Mouse (Mus musculus): ENCODE measurements around the gene Cbfa2t3. TPM values are rescaled to one million over a fixed set of nuclear protein-coding genes. Genes with fewer than 3 reads are reported as not detected.
"Not testable (repeated sequence)": the region's sequence is repeated elsewhere in the genome, so short reads cannot be mapped to it uniquely, and the experiment has no call there.

Gene Cbfa2t3
- polyA plus RNA-seq, 1 experiment from 2014 or later = 4.4 TPM

DNA sequence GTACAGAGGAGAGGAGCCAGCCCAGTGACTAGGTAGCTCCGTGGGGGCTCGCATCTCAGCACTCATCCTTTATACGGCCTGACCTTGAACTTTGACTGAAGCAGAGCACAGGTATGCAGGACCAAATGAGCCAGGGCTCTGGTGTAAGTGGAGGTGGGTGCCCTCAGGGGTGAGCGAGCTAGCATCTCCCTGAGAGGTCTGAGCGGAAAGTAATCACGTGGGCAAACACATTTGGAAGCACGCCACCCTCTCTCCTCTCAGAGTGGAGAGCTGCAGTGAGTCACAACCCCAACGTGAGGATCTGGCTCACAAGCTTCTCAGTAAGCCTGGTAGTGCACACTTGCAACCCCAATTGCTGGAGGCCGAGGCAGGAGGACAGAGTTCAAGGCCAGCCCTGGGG is 56.8 kb downstream of the Cbfa2t3 start:
- Histone ChIP-seq H3K27ac (no peak overlapping the region), H3K27me3 (no peaks in the 10 kb centered on the region), H3K4me3 (no peak overlapping the region), H3K9ac (no peak overlapping the region), H3K9me3 (no peaks in the 10 kb centered on the region), H3K4me1 (peaks cover 27% of the 10 kb centered on the region), H3K4me2 (replicated peaks) (no peak overlapping the region), H3K36me3 (no peaks in the 10 kb centered on the region; the same call in 1 of the 2 replicates)
- WGBS = 64% methylated on average over 9 of the region's 9 CpGs
- no peak for ATAC-seq (ENCODE audit: insufficient number of reproducible peaks, insufficient read depth, low FRiP score, low TSS enrichment)

DNA sequence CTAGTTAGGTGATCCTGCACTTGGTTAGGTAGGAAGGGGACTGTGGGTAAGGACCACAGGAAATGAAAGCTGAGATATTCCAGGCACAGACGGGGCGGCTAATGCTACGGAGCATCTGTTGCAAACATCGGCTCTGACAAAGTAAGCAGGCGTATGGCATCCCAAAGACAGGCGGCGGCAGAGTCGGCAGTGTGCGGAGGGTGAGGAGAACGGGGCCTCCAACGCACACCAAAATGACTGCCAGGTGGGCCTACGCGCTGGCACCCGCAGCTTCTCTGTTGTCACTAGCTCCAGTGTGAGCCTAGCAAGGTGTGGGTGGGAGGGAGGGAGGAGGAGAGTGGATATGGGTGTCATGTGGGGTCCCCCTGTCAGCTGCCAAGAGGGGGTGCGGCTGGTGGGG is 57.5 kb downstream of the Cbfa2t3 start:
- no peak overlapping the region for H3K9ac ChIP-seq
- H3K4me1 ChIP-seq = peaks cover 31% of the 10 kb centered on the region
- H3K36me3 ChIP-seq = no peaks in the 10 kb centered on the region; the same call in 1 of the 2 replicates
- H3K4me2 ChIP-seq (replicated peaks) = no peak overlapping the region
- H3K27me3 ChIP-seq = no peaks in the 10 kb centered on the region
- H3K27ac ChIP-seq = no peak overlapping the region
- no peak overlapping the region for H3K4me3 ChIP-seq
- no peak for ATAC-seq (ENCODE audit: insufficient number of reproducible peaks, insufficient read depth, low FRiP score, low TSS enrichment)
- WGBS = 62% methylated on average over 15 of the region's 15 CpGs
- H3K9me3 ChIP-seq = no peaks in the 10 kb centered on the region

DNA sequence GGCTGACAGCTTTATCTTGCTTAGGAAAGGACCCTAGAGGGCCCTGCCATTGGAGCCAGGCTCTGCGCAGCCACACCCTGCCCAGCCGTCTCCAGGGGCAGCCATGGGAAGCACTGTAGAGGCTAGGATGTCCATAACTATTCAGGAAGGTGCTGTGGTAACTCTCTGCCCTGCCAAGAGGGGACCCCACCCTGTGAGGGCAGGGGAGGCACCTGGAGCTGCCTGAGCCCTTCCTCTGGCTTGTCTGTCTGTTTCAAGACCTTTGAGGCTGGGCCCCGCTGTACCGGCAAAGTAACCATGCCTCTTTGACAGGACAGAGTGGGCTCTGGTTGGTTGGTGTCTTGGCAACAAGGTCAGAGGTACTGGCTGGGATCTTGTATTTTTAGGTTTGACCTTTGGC is 58.1 kb downstream of the Cbfa2t3 start:
- peaks cover 37% of the 10 kb centered on the region for H3K4me1 ChIP-seq
- no peaks in the 10 kb centered on the region for H3K27me3 ChIP-seq
- WGBS = 80% methylated on average over 4 of the region's 4 CpGs
- no peak for ATAC-seq (ENCODE audit: insufficient number of reproducible peaks, insufficient read depth, low FRiP score, low TSS enrichment)
- no peak overlapping the region for H3K27ac ChIP-seq
- H3K4me2 ChIP-seq (replicated peaks) = no peak overlapping the region
- H3K9me3 ChIP-seq = no peaks in the 10 kb centered on the region
- H3K9ac ChIP-seq = no peak overlapping the region
- no peaks in the 10 kb centered on the region; the same call in 1 of the 2 replicates for H3K36me3 ChIP-seq
- no peak overlapping the region for H3K4me3 ChIP-seq

DNA sequence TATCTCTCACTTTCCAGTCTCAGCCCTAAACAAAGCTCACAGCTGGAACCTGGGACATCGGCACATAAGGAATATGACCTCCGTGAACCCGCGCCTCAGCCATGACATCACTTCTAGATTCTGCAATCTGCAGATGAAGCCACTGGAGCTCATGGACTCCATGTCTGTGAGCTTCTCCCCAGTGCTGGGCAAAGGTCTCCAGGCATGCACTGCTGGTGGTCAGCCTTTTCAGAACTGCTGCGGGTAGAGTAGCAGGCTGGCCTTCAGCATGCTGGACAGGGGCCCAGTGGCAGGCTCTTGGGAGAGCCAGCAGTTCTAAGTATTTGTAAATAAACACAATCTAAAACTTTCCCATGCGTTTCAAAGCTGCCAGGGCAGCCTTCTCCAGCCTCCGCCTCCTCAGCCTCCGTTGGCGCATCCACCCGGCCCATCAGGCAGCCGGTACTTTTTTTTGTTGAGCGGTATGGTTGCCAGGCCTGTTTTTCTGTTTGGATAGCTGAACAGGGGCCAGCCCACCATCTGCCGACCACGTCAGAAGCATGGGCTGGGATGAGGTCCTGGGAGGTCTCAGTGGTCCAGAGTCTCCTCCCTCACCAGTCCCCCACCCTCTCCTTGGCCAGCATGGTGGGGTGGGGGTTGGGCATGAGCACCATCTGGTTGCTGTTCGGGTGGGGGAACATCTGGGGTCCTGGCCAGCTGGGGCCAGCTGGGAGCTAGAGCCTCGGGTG is 59.2 kb downstream of the Cbfa2t3 start:
- H3K27me3 ChIP-seq = no peaks in the 10 kb centered on the region
- H3K36me3 ChIP-seq = no peaks in the 10 kb centered on the region; the same call in 1 of the 2 replicates
- peak overlapping the region; percentile 21 for H3K4me2 ChIP-seq (replicated peaks)
- no peak for ATAC-seq (ENCODE audit: insufficient number of reproducible peaks, insufficient read depth, low FRiP score, low TSS enrichment)
- H3K9me3 ChIP-seq = no peaks in the 10 kb centered on the region
- 23% methylated on average over 16 of the region's 16 CpGs for WGBS
- peak overlapping the region; percentile 67 for H3K27ac ChIP-seq
- H3K4me1 ChIP-seq = peaks cover 38% of the 10 kb centered on the region
- no peak overlapping the region for H3K4me3 ChIP-seq
- no peak overlapping the region for H3K9ac ChIP-seq

DNA sequence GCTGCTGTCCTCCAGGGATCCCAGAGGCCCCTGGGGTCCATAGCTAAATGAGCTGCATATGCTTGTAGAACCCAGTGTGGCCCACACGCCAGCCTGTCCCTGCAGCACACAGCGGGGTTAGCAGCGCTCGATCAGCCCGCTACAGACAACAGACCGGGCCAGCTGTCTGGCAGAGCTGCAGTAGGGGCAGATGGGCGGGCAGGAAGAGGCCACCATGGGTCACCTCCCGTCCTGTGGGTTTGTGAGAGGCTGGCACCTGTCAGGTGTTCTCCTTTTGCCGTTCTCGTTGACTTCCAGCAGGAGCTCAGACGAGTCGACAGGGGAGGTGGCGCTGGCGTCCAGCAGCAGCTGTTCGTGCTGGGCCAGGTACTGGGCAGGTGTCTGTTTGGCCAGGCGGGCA is 60.3 kb downstream of the Cbfa2t3 start:
- Histone ChIP-seq H3K9ac (no peak overlapping the region), H3K9me3 (no peaks in the 10 kb centered on the region), H3K36me3 (no peaks in the 10 kb centered on the region; the same call in 1 of the 2 replicates), H3K27me3 (no peaks in the 10 kb centered on the region), H3K4me1 (peaks cover 38% of the 10 kb centered on the region), H3K4me2 (replicated peaks) (no peak overlapping the region), H3K4me3 (no peak overlapping the region), H3K27ac (no peak overlapping the region)
- WGBS = 68% methylated on average over 16 of the region's 16 CpGs
- ATAC-seq (ENCODE audit: insufficient number of reproducible peaks, insufficient read depth, low FRiP score, low TSS enrichment) = no peak

DNA sequence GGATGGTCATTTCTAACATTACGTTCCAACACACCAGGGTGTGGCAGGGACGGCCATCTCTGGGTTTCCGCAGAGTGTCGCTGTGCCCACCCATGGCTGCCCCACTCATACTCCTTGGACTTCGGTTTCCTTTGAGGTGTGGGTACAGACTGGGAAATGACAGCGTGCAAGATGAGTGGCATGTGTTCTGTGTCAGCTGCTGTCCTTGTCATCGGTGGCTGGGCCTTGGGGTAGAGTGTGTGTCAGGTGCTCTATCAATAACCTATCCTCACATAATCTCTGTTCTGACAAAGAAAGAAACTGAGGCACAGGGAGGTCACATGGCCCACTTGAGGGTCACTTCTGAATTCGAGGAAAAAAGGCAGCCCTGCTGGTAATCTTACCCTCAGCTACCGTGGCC is 61.7 kb downstream of the Cbfa2t3 start:
- no peak overlapping the region for H3K27ac ChIP-seq
- WGBS = 87% methylated on average over 9 of the region's 9 CpGs
- H3K27me3 ChIP-seq = no peaks in the 10 kb centered on the region
- ATAC-seq (ENCODE audit: insufficient number of reproducible peaks, insufficient read depth, low FRiP score, low TSS enrichment) = no peak
- H3K4me2 ChIP-seq (replicated peaks) = no peak overlapping the region
- no peak overlapping the region for H3K4me3 ChIP-seq
- H3K36me3 ChIP-seq = no peaks in the 10 kb centered on the region
- H3K4me1 ChIP-seq = peaks cover 38% of the 10 kb centered on the region
- H3K9ac ChIP-seq = no peak overlapping the region
- no peaks in the 10 kb centered on the region for H3K9me3 ChIP-seq

DNA sequence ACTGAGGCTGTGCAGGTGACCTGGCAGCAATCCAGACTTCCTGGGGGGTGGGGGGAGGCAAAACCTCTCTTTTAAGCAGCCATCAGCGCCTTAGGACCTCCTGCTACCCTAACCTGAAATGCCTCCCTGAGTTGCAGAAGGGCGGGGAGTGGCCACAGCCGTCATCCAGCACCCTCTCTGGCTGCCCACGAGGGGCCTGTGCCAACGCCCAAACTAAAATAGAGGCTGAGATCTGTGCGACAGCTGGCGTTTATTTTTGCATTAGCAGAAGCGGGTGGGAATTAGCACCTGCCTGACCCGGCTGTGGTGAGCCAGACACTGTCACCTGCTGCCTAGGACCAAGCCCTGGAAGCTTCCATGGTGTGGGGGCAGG is 62.1 kb downstream of the Cbfa2t3 start:
- 61% methylated on average over 9 of the region's 9 CpGs for WGBS
- peaks cover 36% of the 10 kb centered on the region for H3K4me1 ChIP-seq
- no peak overlapping the region for H3K4me2 ChIP-seq (replicated peaks)
- H3K27me3 ChIP-seq = no peaks in the 10 kb centered on the region
- no peak for ATAC-seq (ENCODE audit: insufficient number of reproducible peaks, insufficient read depth, low FRiP score, low TSS enrichment)
- no peaks in the 10 kb centered on the region for H3K9me3 ChIP-seq
- no peaks in the 10 kb centered on the region for H3K36me3 ChIP-seq
- no peak overlapping the region for H3K27ac ChIP-seq
- H3K9ac ChIP-seq = no peak overlapping the region
- no peak overlapping the region for H3K4me3 ChIP-seq

DNA sequence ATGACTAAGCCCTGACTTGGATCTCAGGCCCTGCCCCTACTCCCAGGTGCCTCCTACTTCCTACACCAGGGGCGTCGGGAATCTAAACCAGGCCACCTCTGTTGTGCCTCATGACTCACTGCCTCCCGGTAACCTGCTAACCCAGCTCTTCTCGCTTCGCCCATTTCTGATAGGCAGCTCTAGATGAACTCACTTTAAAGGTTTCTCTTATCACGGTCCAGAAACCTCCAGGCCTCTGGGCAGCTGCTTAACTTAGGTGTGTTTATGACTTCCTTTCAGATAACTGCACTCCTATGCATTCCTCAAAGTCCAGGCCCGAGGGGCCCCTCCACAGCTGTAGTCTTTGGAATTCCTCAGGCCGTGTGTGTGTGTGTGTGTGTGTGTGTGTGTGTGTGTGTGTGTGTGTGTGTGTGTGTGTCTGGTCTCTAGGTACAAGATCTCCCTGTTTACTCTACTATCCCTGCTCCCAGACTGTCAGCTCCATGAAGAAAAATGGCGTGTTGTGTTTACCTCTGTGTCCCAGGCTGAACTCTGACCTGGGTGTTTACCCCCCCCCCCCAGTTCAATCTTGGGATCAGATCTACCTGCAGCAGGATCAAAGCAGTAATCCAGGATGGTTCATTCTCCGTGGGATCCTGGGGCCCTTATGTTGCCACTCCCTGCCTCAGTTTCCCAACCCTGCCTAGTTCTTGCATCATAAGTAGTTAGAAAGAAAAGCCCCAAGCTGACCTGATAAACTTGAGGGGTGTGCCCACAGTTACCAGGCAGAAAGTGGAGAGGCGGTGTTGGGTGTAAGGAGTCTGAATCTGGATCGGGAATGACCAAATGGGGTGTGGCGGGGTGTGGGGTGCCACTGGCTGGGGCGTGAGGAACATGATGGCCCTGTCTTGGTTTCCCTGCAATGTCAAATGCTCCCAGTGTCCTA is 62.8 kb downstream of the Cbfa2t3 start:
- H3K36me3 ChIP-seq = no peaks in the 10 kb centered on the region
- no peak overlapping the region for H3K9ac ChIP-seq
- H3K4me2 ChIP-seq (replicated peaks) = no peak overlapping the region
- no peak for ATAC-seq (ENCODE audit: insufficient number of reproducible peaks, insufficient read depth, low FRiP score, low TSS enrichment)
- 0 out of 2 replicates have a peak overlapping the region, but pooled peaks have one; percentile 3 for H3K27ac ChIP-seq
- peaks cover 36% of the 10 kb centered on the region for H3K4me1 ChIP-seq
- H3K4me3 ChIP-seq = no peak overlapping the region
- WGBS = 64% methylated on average over 14 of the region's 14 CpGs
- H3K27me3 ChIP-seq = no peaks in the 10 kb centered on the region
- no peaks in the 10 kb centered on the region for H3K9me3 ChIP-seq

DNA sequence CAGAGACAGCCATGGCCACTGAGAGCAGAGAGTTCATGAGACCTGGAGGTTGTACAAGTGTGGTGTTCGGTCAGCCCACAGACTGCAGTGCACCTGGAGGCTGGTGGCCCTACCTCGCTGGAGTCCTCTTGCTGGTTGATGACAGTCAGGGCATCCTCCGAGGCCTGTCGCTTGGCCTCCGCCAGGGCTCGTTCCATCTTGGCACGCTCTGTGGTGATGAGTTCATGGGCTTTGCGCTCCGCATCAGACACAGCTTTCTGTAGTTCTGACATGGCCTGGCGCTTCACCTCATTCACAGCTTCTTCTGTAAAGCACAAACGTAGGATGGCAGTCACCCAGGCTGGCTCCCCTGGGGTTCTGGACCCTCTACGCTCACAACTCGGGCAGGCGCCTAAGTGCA is 65.7 kb downstream of the Cbfa2t3 start:
- Histone ChIP-seq H3K4me2 (replicated peaks) (no peak overlapping the region), H3K27me3 (0 out of 2 replicates have a peak, but pooled peaks cover 8% of the 10 kb centered on the region), H3K9ac (no peak overlapping the region), H3K27ac (no peak overlapping the region), H3K4me1 (peaks cover 19% of the 10 kb centered on the region; the same call in 1 of the 2 replicates), H3K36me3 (no peaks in the 10 kb centered on the region), H3K9me3 (no peaks in the 10 kb centered on the region), H3K4me3 (no peak overlapping the region)
- 92% methylated on average over 14 of the region's 14 CpGs for WGBS
- no peak for ATAC-seq (ENCODE audit: insufficient number of reproducible peaks, insufficient read depth, low FRiP score, low TSS enrichment)

DNA sequence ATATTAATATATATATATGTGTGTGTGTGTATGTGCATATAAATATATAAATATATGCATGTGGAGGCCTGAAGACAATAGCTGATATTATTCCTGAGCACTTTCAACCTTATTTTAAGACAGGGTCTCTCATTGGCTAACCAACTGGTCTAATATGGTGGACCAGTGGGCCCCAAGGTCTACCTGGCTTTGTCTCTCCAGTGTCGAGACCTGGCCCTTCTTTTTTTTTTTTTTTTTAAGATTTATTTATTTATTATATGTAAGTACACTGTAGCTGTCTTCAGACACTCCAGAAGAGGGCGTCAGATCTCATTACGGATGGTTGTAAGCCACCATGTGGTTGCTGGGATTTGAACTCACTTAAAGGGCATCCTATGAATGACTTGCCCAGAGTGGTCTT is 66.8 kb downstream of the Cbfa2t3 start:
- H3K27ac ChIP-seq; H3K9me3 ChIP-seq; H3K4me2 ChIP-seq (replicated peaks); H3K36me3 ChIP-seq; ATAC-seq (ENCODE audit: insufficient number of reproducible peaks, insufficient read depth, low FRiP score, low TSS enrichment); H3K4me3 ChIP-seq; H3K9ac ChIP-seq: not testable (repeated sequence)
- H3K4me1 ChIP-seq = peaks cover 19% of the 10 kb centered on the region; the same call in 1 of the 2 replicates
- H3K27me3 ChIP-seq = peaks cover 11% of the 10 kb centered on the region; the same call in 1 of the 2 replicates
- WGBS = 73% methylated on average over 3 of the region's 3 CpGs

DNA sequence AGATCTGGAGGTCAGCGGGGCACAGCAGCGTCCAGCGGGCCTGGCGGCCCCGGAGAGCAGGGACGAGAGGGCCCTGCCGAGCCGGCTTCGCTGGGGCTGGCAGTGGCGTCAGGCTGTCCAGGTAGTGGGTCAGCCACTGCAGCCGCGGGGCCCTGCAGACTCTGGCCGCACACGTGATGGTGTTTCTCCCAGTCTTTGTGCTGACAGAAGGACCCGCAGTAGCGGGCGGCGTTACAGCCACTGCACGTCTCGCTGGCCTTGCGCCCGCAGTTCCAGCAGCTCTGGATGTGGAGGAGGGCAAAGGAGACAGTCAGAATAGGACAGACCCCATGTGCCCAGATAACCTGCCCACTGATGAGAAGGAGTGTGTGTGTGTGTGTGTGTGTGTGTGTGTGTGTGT is 68.2 kb downstream of the Cbfa2t3 start:
- H3K27me3 ChIP-seq = peaks cover 16% of the 10 kb centered on the region; the same call in 1 of the 2 replicates
- peak overlapping the region; percentile 27; the same call in 1 of the 2 replicates for H3K9ac ChIP-seq
- ATAC-seq (ENCODE audit: insufficient number of reproducible peaks, insufficient read depth, low FRiP score, low TSS enrichment) = no peak
- 46% methylated on average over 22 of the region's 22 CpGs for WGBS
- peaks cover 8% of the 10 kb centered on the region; the same call in 1 of the 2 replicates for H3K4me1 ChIP-seq
- no peaks in the 10 kb centered on the region for H3K9me3 ChIP-seq
- peak overlapping the region; percentile 6 for H3K4me3 ChIP-seq
- H3K27ac ChIP-seq = no peak overlapping the region
- H3K4me2 ChIP-seq (replicated peaks) = peak overlapping the region; percentile 26
- H3K36me3 ChIP-seq = no peaks in the 10 kb centered on the region

Data from embryonic facial prominence, embryonic 12.5 days (tissue).